Mouse (Mus musculus) G1E-ER4 (cell line): Measurements from ENCODE around the gene Psmb2. TPM values are rescaled to one million over a fixed set of nuclear protein-coding genes. Genes with fewer than 3 reads are reported as not detected.

Experiments used
- GATA1 ChIP-seq: IDR thresholded peaks from one replicate; pipeline ENCODE4 v1.8.0; 2012; ENCODE audit warnings: low read length, inconsistent platforms
- polyA plus RNA-seq: library from polyadenylated mRNA; stranded (reverse); fragments of >175 nt; gene quantifications from 2 replicates; pipeline ENCODE4 v1.2.3, GENCODE M21; 2012

The Psmb2 gene
- polyA plus RNA-seq, 1 experiment: 124 TPM

- no peak for TF ChIP-seq GATA1
These were observed 80.9 kb downstream of the Psmb2 start for GRCm38 (mm10) chr4:126758299-126758698.

Other genes starting within 250 kb of the Psmb2 start
- gene Ago3, start 248.1 kb upstream of the Psmb2 start, polyA plus RNA-seq: 5.6 and 8.1 TPM in 2 replicates
- 6.1 and 8.3 TPM in 2 replicates for gene Ago1, start 209.0 kb upstream of the Psmb2 start, polyA plus RNA-seq
- not detected in 2 replicates for gene Ago4, start 144.2 kb upstream of the Psmb2 start, polyA plus RNA-seq
- 5.7 and 9.8 TPM in 2 replicates for gene Clspn, start 120.7 kb upstream of the Psmb2 start, polyA plus RNA-seq
- not detected in 2 replicates for gene 5730409E04Rik, start 67.8 kb upstream of the Psmb2 start, polyA plus RNA-seq
- 0.04 TPM in 1 of 2 replicates, not detected in the other for gene Tfap2e, start 58.6 kb downstream of the Psmb2 start, polyA plus RNA-seq
- gene Ncdn, start 75.8 kb downstream of the Psmb2 start, polyA plus RNA-seq: 106 and 108 TPM in 2 replicates
- gene AU040320, start 75.9 kb downstream of the Psmb2 start, polyA plus RNA-seq: 20.9 and 27.8 TPM in 2 replicates